Mouse (Mus musculus): ENCODE data around the gene Map7. TPM values are rescaled to one million over a fixed set of nuclear protein-coding genes. Genes with fewer than 3 reads are reported as not detected.

The Map7 gene
- polyA plus RNA-seq, 1 experiment = 108 TPM

DNA sequence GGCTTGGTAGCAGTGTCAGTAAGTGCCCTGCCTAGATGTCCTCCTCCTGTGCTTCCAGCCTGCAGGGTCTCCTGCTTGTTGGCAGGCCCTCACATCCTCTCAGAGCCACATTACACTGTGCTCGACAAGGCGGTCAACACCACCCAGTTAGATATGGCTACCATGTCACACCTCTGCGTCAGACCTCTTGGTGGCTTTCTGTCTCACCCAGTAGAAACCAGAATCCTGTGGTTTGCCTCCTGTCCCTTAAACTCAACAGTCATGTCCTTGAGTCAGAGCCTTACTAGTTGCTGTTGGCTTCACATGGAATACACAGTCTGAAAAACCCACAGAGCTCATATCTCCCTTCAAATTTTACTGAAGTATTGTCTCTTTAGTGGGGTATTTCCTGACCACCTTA is 87.4 kb downstream of the Map7 start:
- Histone ChIP-seq H3K4me1 (ENCODE audit: control insufficient read depth, insufficient read depth, low read length) (no peaks in the 10 kb centered on the region), H3K9me3 (replicated peaks; ENCODE audit: control insufficient read depth, insufficient read depth, low read length, poor library complexity, severe bottlenecking) (no peaks in the 10 kb centered on the region), H3K36me3 (ENCODE audit: control insufficient read depth, insufficient read depth, low read length, poor library complexity, severe bottlenecking) (peaks cover 14% of the 10 kb centered on the region), H3K27me3 (ENCODE audit: control insufficient read depth, insufficient read depth, low read length, poor library complexity, severe bottlenecking) (no peaks in the 10 kb centered on the region), H3K9ac (ENCODE audit: low read depth, poor library complexity, severe bottlenecking) (no peak overlapping the region), H3K27ac (ENCODE audit: insufficient read depth, low read length) (no peak overlapping the region), H3K4me3 (ENCODE audit: low read depth, low read length) (no peak overlapping the region)
- TF ChIP-seq EP300 (IDR thresholded peaks at IDR 0.05; ENCODE audit: insufficient read depth, low read depth, low read length) (no peak), CTCF (IDR thresholded peaks at IDR 0.05; ENCODE audit: low read depth, low read length) (no peak), POLR2A (IDR thresholded peaks at IDR 0.05; ENCODE audit: insufficient read depth, low read length) (no peak)

- Histone ChIP-seq H3K4me3 (ENCODE audit: low read depth, low read length) (no peak overlapping the region), H3K27ac (ENCODE audit: insufficient read depth, low read length) (no peak overlapping the region), H3K27me3 (ENCODE audit: control insufficient read depth, insufficient read depth, low read length, poor library complexity, severe bottlenecking) (no peaks in the 10 kb centered on the region), H3K9ac (ENCODE audit: low read depth, poor library complexity, severe bottlenecking) (no peak overlapping the region), H3K36me3 (ENCODE audit: control insufficient read depth, insufficient read depth, low read length, poor library complexity, severe bottlenecking) (peaks cover 9% of the 10 kb centered on the region), H3K4me1 (ENCODE audit: control insufficient read depth, insufficient read depth, low read length) (no peaks in the 10 kb centered on the region), H3K9me3 (replicated peaks; ENCODE audit: control insufficient read depth, insufficient read depth, low read length, poor library complexity, severe bottlenecking) (no peaks in the 10 kb centered on the region)
- TF ChIP-seq CTCF (IDR thresholded peaks at IDR 0.05; ENCODE audit: low read depth, low read length) (no peak), POLR2A (IDR thresholded peaks at IDR 0.05; ENCODE audit: insufficient read depth, low read length) (no peak), EP300 (IDR thresholded peaks at IDR 0.05; ENCODE audit: insufficient read depth, low read depth, low read length) (no peak)
Observed at GRCm38 (mm10) chr10:20236241-20236640, 88.0 kb downstream of the Map7 start.

DNA sequence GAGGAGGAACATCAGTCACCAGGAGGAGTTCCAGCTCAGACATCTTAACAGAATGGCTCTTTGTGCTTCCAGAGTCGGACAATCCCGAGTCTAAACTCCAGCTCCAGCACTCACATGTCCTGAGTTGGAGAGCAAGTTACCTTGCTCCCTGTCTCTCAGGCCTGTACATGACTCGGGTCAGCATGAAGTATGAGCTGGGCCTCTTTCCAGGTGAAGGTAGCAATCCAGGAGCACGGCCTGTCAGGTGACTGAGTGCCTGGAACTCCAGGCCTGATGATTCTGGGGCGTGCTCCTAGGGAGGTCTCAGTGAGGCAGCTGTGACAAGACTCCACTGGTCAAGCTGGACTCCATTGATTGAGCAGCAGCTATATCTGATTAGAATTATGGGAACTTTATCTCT is 90.0 kb downstream of the Map7 start:
- peaks cover 3% of the 10 kb centered on the region for H3K36me3 ChIP-seq (ENCODE audit: control insufficient read depth, insufficient read depth, low read length, poor library complexity, severe bottlenecking)
- peaks cover 4% of the 10 kb centered on the region for H3K4me1 ChIP-seq (ENCODE audit: control insufficient read depth, insufficient read depth, low read length)
- no peak overlapping the region for H3K9ac ChIP-seq (ENCODE audit: low read depth, poor library complexity, severe bottlenecking)

DNA sequence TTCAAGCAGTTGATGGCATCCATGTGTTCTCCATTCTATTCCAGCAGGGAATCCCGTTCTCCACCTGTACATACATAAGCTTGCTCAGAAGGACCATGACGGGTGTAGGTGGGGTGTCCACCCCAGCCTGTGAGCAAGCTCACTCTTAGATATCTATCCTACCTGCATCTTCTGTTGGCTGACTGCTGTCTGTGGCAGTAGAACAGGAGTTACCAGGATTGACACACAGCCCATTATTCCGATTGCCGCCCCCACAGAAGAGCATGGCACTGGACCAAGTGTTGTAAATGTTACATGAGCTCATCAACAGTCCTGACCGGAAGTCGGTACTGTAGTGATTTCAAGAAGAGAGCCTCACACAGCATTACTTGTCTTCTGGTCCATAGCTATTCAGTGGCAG is 92.6 kb downstream of the Map7 start:
- H3K27ac ChIP-seq (ENCODE audit: insufficient read depth, low read length) = no peak overlapping the region
- H3K9me3 ChIP-seq (replicated peaks; ENCODE audit: control insufficient read depth, insufficient read depth, low read length, poor library complexity, severe bottlenecking) = no peaks in the 10 kb centered on the region
- TF ChIP-seq POLR2A (IDR thresholded peaks at IDR 0.05; ENCODE audit: insufficient read depth, low read length) (no peak), CTCF (IDR thresholded peaks at IDR 0.05; ENCODE audit: low read depth, low read length) (no peak), EP300 (IDR thresholded peaks at IDR 0.05; ENCODE audit: insufficient read depth, low read depth, low read length) (no peak)
- H3K27me3 ChIP-seq (ENCODE audit: control insufficient read depth, insufficient read depth, low read length, poor library complexity, severe bottlenecking) = no peaks in the 10 kb centered on the region
- H3K9ac ChIP-seq (ENCODE audit: low read depth, poor library complexity, severe bottlenecking) = no peak overlapping the region
- peaks cover 6% of the 10 kb centered on the region for H3K4me1 ChIP-seq (ENCODE audit: control insufficient read depth, insufficient read depth, low read length)
- H3K36me3 ChIP-seq (ENCODE audit: control insufficient read depth, insufficient read depth, low read length, poor library complexity, severe bottlenecking) = no peaks in the 10 kb centered on the region; the same call in 1 of the 2 replicates
- no peak overlapping the region for H3K4me3 ChIP-seq (ENCODE audit: low read depth, low read length)

More for the DNA sequence above, 90.0 kb downstream of the Map7 start:
- Histone ChIP-seq H3K27ac (ENCODE audit: insufficient read depth, low read length) (no peak overlapping the region), H3K9me3 (replicated peaks; ENCODE audit: control insufficient read depth, insufficient read depth, low read length, poor library complexity, severe bottlenecking) (no peaks in the 10 kb centered on the region), H3K4me3 (ENCODE audit: low read depth, low read length) (no peak overlapping the region), H3K27me3 (ENCODE audit: control insufficient read depth, insufficient read depth, low read length, poor library complexity, severe bottlenecking) (no peaks in the 10 kb centered on the region)
- no peak for TF ChIP-seq CTCF (IDR thresholded peaks at IDR 0.05; ENCODE audit: low read depth, low read length)
- no peak for TF ChIP-seq POLR2A (IDR thresholded peaks at IDR 0.05; ENCODE audit: insufficient read depth, low read length)
- no peak for TF ChIP-seq EP300 (IDR thresholded peaks at IDR 0.05; ENCODE audit: insufficient read depth, low read depth, low read length)

GRCm38 (mm10) chr10:20243321-20243720 is 95.0 kb downstream of the Map7 start:
- Histone ChIP-seq H3K27ac (ENCODE audit: insufficient read depth, low read length) (no peak overlapping the region), H3K9me3 (replicated peaks; ENCODE audit: control insufficient read depth, insufficient read depth, low read length, poor library complexity, severe bottlenecking) (no peaks in the 10 kb centered on the region), H3K9ac (ENCODE audit: low read depth, poor library complexity, severe bottlenecking) (no peak overlapping the region), H3K4me3 (ENCODE audit: low read depth, low read length) (no peak overlapping the region), H3K36me3 (ENCODE audit: control insufficient read depth, insufficient read depth, low read length, poor library complexity, severe bottlenecking) (peaks cover 12% of the 10 kb centered on the region), H3K4me1 (ENCODE audit: control insufficient read depth, insufficient read depth, low read length) (peaks cover 6% of the 10 kb centered on the region), H3K27me3 (ENCODE audit: control insufficient read depth, insufficient read depth, low read length, poor library complexity, severe bottlenecking) (no peaks in the 10 kb centered on the region)
- TF ChIP-seq POLR2A (IDR thresholded peaks at IDR 0.05; ENCODE audit: insufficient read depth, low read length) = no peak
- no peak for TF ChIP-seq EP300 (IDR thresholded peaks at IDR 0.05; ENCODE audit: insufficient read depth, low read depth, low read length)
- TF ChIP-seq CTCF (IDR thresholded peaks at IDR 0.05; ENCODE audit: low read depth, low read length) = no peak

DNA sequence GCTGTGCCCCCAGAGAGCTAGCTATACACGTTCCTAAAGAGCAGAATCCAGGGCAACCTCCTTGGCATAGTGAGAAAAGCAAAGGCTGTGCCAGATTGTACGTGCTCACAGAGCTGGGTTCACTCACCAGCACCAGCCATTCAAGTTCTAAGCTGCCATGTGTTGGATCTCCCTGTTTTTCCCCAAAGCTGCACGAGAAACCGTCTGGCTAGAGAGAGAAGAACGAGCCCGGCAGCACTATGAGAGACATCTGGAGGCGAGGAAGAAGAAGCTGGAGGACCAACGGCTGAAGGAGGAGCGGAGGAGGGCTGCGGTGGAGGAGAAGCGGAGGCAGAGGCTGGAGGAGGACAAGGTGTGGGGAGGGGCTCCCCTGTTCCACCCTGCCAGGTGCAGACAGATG is 96.8 kb downstream of the Map7 start:
- Histone ChIP-seq H3K9me3 (replicated peaks; ENCODE audit: control insufficient read depth, insufficient read depth, low read length, poor library complexity, severe bottlenecking) (no peaks in the 10 kb centered on the region), H3K36me3 (ENCODE audit: control insufficient read depth, insufficient read depth, low read length, poor library complexity, severe bottlenecking) (peaks cover 12% of the 10 kb centered on the region), H3K27me3 (ENCODE audit: control insufficient read depth, insufficient read depth, low read length, poor library complexity, severe bottlenecking) (no peaks in the 10 kb centered on the region), H3K4me3 (ENCODE audit: low read depth, low read length) (no peak overlapping the region), H3K4me1 (ENCODE audit: control insufficient read depth, insufficient read depth, low read length) (peaks cover 6% of the 10 kb centered on the region), H3K27ac (ENCODE audit: insufficient read depth, low read length) (no peak overlapping the region), H3K9ac (ENCODE audit: low read depth, poor library complexity, severe bottlenecking) (no peak overlapping the region)
- no peak for TF ChIP-seq POLR2A (IDR thresholded peaks at IDR 0.05; ENCODE audit: insufficient read depth, low read length)
- TF ChIP-seq CTCF (IDR thresholded peaks at IDR 0.05; ENCODE audit: low read depth, low read length) = no peak
